Mouse (Mus musculus) stomach, postnatal 0 days (tissue): ENCODE measurements at regions not wholly inside any gene's neighbourhood (a gene's known extent, or its start where the extent isn't known, plus 50 kb on each side); places are given as distances from the start of the nearest gene placed in this dataset.

ENCODE experiments used
- CTCF ChIP-seq: IDR thresholded peaks from 2 replicates; pipeline ENCODE4 v1.5.1; 2016; ENCODE audit warnings: antibody characterized with exemption, low read depth, mild to moderate bottlenecking, moderate library complexity
- EP300 ChIP-seq: optimal IDR thresholded peaks from 2 replicates; pipeline ENCODE3; 2016; ENCODE audit warnings: antibody characterized with exemption

- TF ChIP-seq EP300 (no peak), CTCF (no peak)
Measured at GRCm38 (mm10) chr12:13053746-13054145, 112.0 kb upstream of the Mycn start.
